Mouse (Mus musculus) erythroblast, embryonic 14.5 days (primary cell): Measurements from ENCODE around the gene Washc1. TPM values are rescaled to one million over a fixed set of nuclear protein-coding genes. Genes with fewer than 3 reads are reported as not detected.

Experiments
- H3K27me3 ChIP-seq: 2 replicates; pipeline ENCODE4 v1.6.1; 2012; ENCODE audit warnings: inconsistent platforms; ENCODE audit not compliant: control insufficient read depth
- H3K36me3 ChIP-seq: 2 replicates; pipeline ENCODE4 v1.6.1; 2012; ENCODE audit warnings: mild to moderate bottlenecking, inconsistent platforms; ENCODE audit not compliant: control insufficient read depth
- H3K4me1 ChIP-seq: 2 replicates; pipeline ENCODE4 v1.6.1; 2012; ENCODE audit warnings: inconsistent platforms; ENCODE audit not compliant: control insufficient read depth
- H3K4me3 ChIP-seq: replicated peaks from 2 replicates; pipeline ENCODE3; 2012; ENCODE audit warnings: moderate library complexity, mild to moderate bottlenecking, inconsistent platforms
- H3K9me3 ChIP-seq: 2 replicates; pipeline ENCODE4 v1.6.1; 2012; ENCODE audit warnings: low read length, inconsistent platforms, mixed read lengths; ENCODE audit not compliant: control insufficient read depth
- GATA1 ChIP-seq: IDR thresholded peaks from 2 replicates; pipeline ENCODE4 v1.6.1; 2012; ENCODE audit warnings: low read length, inconsistent platforms, mixed read lengths
- TAL1 ChIP-seq: IDR thresholded peaks from 3 replicates; pipeline ENCODE4 v1.6.1; 2012; ENCODE audit warnings: low read length, inconsistent platforms, mixed read lengths
- polyA plus RNA-seq: library from polyadenylated mRNA; stranded (reverse); fragments of >175 nt; gene quantifications from 2 replicates; pipeline ENCODE4 v1.2.3, GENCODE M21; 2012

Washc1 gene
- polyA plus RNA-seq, 1 experiment = 2.2 TPM

DNA sequence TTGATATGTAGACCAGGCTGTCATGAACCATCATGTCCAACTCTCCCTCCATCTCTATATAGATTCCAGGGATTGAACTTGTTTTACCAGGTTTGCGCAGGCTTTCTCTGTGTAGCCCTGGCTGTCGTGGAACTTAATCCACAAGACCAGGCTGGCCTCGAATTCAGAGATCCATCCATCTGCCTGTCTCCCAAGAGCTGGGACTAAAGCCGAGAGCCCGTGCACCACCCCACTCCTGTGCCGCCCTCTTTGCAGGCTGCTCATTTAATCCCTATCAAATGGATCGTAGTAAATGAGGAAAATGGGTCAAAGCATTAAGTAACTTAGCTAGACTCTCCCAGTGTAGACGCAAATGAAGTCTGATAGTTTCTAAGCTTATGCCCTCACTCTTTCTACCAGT is 3.9 kb upstream of the Washc1 start:
- H3K4me3 ChIP-seq = no peak overlapping the region
- H3K9me3 ChIP-seq = no peaks in the 10 kb centered on the region
- no peaks in the 10 kb centered on the region for H3K36me3 ChIP-seq
- peaks cover 55% of the 10 kb centered on the region for H3K4me1 ChIP-seq
- TF ChIP-seq GATA1 (no peak), TAL1 (no peak)
- no peaks in the 10 kb centered on the region for H3K27me3 ChIP-seq

DNA sequence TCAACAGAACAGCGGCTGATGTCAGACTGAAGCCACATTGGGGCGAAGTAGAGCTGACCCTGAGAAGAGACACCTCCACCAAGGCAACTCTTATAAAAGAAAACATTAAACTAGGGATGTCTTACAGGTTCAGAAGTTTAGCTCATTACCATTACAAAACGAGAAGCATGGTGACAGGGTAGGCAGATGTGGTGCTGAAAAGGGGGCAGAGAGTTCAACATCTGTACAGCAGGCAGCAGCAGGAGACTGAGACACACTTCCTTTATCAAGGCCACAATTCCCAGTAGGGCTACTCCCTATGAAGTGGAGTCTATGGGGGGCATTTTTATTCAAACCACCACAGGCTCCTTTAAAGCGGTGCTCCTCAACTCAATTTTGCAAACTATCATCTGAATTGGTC is 3.1 kb upstream of the Washc1 start:
- Histone ChIP-seq H3K9me3 (no peaks in the 10 kb centered on the region), H3K36me3 (no peaks in the 10 kb centered on the region), H3K27me3 (no peaks in the 10 kb centered on the region), H3K4me3 (no peak overlapping the region), H3K4me1 (peaks cover 57% of the 10 kb centered on the region)
- no peak for TF ChIP-seq GATA1
- no peak for TF ChIP-seq TAL1

DNA sequence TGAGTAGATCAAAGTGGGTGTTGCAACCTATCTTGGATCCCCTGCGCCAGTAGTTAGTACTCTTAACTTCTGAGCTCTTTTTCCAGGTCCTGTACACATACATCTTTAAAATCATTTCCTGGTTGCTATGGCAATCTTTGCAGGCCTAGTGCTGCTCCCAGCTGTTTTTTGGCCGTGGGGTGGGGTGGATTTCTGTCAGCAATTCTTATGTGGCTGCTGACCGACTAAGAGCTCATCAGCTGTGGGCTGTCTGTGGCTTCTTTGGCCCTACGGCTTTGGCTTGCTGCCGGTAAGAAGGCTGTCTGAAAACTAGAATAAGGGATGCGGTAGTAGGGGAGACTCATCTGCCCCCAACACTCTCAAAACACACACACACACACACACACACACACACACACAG is 599 bp upstream of the Washc1 start:
- Histone ChIP-seq H3K9me3 (no peaks in the 10 kb centered on the region), H3K4me1 (peaks cover 47% of the 10 kb centered on the region), H3K27me3 (no peaks in the 10 kb centered on the region), H3K4me3 (peak overlapping the region; percentile 65), H3K36me3 (peaks cover 23% of the 10 kb centered on the region)
- TF ChIP-seq TAL1 (no peak), GATA1 (no peak)

DNA sequence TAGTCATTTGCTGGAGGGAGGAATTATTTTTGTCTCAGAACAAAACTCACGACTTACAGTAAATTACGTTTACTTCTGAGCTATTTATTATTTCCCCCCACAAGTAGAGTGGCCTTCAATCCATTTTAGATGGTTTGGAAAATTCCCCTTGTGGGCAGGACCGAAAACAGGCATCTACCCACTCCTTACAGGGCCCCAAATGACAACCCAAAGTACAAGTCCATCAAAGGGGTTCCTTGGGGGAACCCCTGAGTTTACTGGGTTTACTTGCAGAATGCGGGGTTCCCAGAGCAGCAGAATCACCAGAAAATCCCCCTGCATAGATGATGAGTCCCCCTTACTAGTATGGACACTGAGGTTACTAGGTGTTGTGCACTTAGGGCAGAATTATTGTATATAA is 821 bp downstream of the Washc1 start:
- H3K27me3 ChIP-seq = no peaks in the 10 kb centered on the region
- H3K4me3 ChIP-seq = peak overlapping the region; percentile 65
- peaks cover 37% of the 10 kb centered on the region for H3K36me3 ChIP-seq
- TF ChIP-seq GATA1 (no peak), TAL1 (no peak)
- H3K9me3 ChIP-seq = no peaks in the 10 kb centered on the region
- H3K4me1 ChIP-seq = peaks cover 42% of the 10 kb centered on the region

DNA sequence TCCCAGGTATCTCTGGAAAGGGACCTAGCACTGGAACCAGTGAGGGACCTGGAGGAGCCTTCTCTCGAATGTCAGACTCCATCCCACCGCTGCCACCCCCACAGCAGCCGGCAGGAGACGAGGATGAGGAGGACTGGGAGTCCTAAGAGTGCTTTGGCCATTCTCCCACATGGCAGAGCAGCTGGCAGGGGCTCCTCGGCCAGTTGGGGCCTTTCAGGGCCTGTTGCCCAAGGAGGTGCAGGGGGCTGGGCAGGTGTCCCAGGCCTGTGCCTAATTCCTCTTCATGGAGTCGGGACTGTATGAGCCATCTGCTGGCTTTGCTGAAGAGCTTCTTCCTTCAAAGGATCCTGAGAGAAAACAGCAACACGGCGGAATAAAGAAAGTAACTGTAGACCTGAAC is 7.6 kb downstream of the Washc1 start:
- TF ChIP-seq TAL1 = no peak
- TF ChIP-seq GATA1 = no peak
- H3K27me3 ChIP-seq = no peaks in the 10 kb centered on the region
- H3K4me3 ChIP-seq = no peak overlapping the region
- H3K4me1 ChIP-seq = peaks cover 29% of the 10 kb centered on the region
- no peaks in the 10 kb centered on the region for H3K9me3 ChIP-seq
- H3K36me3 ChIP-seq = peaks cover 66% of the 10 kb centered on the region

DNA sequence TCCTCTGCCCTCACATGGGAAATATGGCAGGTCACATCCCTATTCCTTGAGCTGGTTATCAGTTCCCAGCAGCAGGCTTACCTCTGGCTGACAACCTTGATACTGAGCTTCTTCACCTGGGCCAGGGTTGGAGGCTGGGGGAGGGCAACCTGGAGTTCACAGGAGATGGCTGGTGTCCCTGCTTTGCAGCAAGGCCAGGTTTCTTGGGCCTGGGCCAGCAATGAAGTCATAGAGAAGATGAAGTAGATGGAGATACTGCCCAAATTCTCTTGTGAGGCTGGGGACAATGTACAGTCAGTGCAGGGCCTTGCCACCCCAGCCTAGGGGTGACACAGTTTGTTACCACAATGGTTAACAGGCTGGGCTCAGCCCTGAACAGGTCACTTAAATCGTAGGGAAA is 9.4 kb downstream of the Washc1 start:
- Histone ChIP-seq H3K4me3 (no peak overlapping the region), H3K9me3 (no peaks in the 10 kb centered on the region), H3K4me1 (peaks cover 46% of the 10 kb centered on the region), H3K27me3 (no peaks in the 10 kb centered on the region), H3K36me3 (peaks cover 49% of the 10 kb centered on the region)
- TF ChIP-seq TAL1 = no peak
- no peak for TF ChIP-seq GATA1

DNA sequence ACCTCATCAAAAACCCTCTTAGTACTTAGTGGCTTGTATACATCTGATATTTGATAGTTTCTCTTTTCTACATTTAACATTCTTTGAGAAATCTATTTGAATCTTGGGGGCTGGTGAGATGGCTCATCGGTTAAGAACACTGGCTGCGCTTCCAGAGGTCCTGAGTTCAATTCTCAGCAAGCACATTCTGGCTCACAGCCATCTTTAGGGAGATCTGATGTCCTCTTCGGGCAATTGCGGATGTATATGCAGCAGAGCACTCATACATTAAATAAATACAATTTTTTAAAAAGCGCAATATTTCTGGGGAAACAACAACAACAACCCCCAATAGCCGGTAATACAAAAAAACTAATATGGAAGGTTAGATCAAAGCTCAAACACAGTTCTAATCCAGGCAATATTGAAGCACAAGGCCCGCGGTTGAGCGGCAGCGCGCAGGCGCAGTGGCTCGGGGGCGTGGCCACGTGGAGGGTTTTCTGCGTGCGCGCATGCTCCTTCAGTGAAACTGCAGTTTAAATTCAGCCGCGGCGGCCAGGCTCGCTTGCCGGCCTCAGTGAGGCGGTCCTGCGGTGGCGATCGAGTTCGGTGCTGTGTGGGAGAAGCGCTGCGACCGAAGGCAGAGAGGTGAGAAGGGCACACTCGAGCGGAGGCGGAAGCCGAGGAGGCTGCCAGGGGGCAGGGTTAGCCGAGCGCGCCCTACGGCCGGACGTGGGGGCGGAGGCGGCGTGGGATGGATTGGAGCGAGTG is 11.9 kb downstream of the Washc1 start, which contains the start of gene Ddx11:
Gene Ddx11 (plus strand): TSS at position 455 of the 750 bp plus-strand sequence.
- TF ChIP-seq GATA1 (no peak), TAL1 (no peak)
- Histone ChIP-seq H3K4me3 (peak within 1 kb of the TSS; percentile 73), H3K36me3 (peaks cover 46% of the 10 kb centered on the region)

DNA sequence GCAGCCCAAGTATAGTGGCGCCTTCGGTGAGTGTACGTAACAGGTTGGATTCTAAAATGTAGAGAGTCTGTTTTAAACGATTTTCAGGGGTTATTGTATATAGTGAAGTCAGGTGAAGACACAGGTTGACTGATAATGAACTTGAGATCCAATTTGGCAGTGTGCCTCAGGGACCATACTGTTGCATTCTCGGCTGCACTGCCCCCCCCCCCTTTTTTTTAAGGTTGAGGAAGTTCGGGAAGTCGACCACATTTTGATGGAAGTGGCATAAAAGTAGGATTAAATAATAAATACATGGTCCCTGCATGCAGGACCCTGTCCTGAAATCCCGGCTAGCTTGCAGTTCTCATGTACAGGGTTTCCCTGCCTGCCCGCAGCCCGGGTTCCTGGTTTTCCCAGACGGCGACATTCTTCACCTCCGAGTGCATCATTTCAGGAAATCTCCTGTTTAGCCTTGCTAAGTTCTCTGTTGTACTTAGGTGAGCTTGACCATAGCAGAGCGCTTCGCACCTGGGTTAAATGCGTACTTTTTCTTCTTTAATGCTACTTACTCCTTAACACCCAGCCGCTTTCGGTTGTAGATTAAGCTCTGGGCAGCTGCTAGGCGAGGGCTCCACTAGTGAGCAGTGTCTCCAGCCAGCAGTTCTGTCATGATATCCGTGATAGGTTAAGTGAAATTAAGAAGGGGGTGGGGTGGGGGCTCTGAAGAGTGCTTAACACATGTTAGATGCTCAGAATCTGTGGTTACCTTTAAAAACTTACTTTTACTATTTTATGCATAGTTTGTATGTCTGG is 12.7 kb downstream of the Washc1 start:
- Histone ChIP-seq H3K27me3 (no peaks in the 10 kb centered on the region), H3K4me3 (peak overlapping the region; percentile 73), H3K36me3 (peaks cover 44% of the 10 kb centered on the region), H3K4me1 (peaks cover 46% of the 10 kb centered on the region), H3K9me3 (no peaks in the 10 kb centered on the region)
- TF ChIP-seq TAL1 = no peak

More for the DNA sequence above, 11.9 kb downstream of the Washc1 start, which contains the start of gene Ddx11:
- no peaks in the 10 kb centered on the region for H3K9me3 ChIP-seq
- no peaks in the 10 kb centered on the region for H3K27me3 ChIP-seq
- H3K4me1 ChIP-seq = peaks cover 46% of the 10 kb centered on the region

DNA sequence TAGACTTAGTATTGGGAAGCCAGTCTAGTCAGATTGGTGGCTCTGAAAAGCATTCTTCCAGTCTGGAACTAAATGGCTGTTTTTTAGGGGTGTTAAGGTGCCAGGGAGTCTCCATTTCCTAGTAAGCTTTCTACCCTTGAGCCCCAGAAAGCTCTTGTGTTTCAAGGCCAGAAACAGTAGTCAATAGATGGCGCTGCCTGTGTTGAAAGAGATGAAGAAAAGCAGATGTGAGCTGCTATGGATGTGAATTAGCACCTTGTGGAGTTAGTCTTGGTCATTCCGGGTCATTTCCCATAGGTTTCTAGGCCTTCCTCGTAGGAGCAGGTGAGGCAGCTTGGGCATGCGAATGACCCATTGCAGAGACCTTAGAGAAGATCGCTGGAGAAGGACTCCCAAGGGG is 13.9 kb downstream of the Washc1 start:
- H3K36me3 ChIP-seq = peaks cover 43% of the 10 kb centered on the region
- no peak for TF ChIP-seq GATA1
- TF ChIP-seq TAL1 = no peak
- H3K27me3 ChIP-seq = no peaks in the 10 kb centered on the region
- peak overlapping the region; percentile 27 for H3K4me3 ChIP-seq
- H3K4me1 ChIP-seq = peaks cover 40% of the 10 kb centered on the region
- no peaks in the 10 kb centered on the region for H3K9me3 ChIP-seq
